Mouse (Mus musculus): ENCODE results near the gene Nfia. TPM values are rescaled to one million over a fixed set of nuclear protein-coding genes. Genes with fewer than 3 reads are reported as not detected.

The Nfia gene
- polyA plus RNA-seq, 1 experiment from 2014 or later = 27.6 TPM

DNA sequence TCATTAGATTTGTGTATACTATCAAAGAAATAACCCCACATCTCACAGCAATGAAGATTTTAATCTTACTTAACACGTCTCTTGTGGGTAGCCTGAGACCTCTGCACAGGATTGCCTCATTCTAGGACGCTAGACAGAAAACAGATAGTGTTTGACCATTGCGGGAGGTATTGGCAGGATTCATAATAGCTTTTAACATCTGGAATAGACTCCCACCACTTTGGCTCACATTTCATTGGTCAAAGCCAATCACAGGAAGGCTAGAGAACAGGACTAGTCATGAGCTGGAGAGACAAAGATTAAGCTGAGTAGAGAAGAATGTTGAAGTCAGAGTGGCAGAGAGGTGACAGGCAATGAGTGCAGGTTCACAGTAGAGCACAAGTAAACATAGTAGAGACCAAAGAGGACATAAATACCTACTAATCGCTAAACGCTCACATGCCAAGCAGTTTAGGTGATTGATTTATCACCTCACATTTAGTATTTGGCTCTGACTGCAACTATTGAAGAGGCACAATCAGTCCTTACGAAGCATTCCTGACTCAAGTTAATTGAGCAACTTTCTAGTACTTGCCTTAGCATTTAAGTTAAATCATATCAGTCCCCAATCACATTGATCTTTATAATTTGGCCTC lies 348.3 kb downstream of the Nfia start:
- Histone ChIP-seq H3K4me3 (ENCODE audit: low read depth, low read length) (no peak overlapping the region), H3K9ac (ENCODE audit: low read length) (no peak overlapping the region), H3K4me1 (ENCODE audit: control insufficient read depth, insufficient read depth, low read length) (peaks cover 9% of the 10 kb centered on the region), H3K36me3 (ENCODE audit: control insufficient read depth, insufficient read depth, low read length) (no peaks in the 10 kb centered on the region), H3K4me2 (ENCODE audit: low read depth, severe bottlenecking) (no peak overlapping the region), H3K27ac (replicated peaks; ENCODE audit: low read depth, low read length) (no peak overlapping the region), H3K9me3 (ENCODE audit: control insufficient read depth, low read length) (no peaks in the 10 kb centered on the region), H3K27me3 (ENCODE audit: control insufficient read depth, insufficient read depth, low read length) (no peaks in the 10 kb centered on the region)
- ATAC-seq (ENCODE audit: insufficient number of reproducible peaks, low FRiP score, low TSS enrichment, low read depth) (no peak), DNase-seq (ENCODE audit: low spot score) (no peak)
- 80% methylated on average over 6 of the region's 6 CpGs for WGBS

- Histone ChIP-seq H3K9me3 (ENCODE audit: control insufficient read depth, low read length) (no peaks in the 10 kb centered on the region), H3K36me3 (ENCODE audit: control insufficient read depth, insufficient read depth, low read length) (no peaks in the 10 kb centered on the region), H3K27me3 (ENCODE audit: control insufficient read depth, insufficient read depth, low read length) (no peaks in the 10 kb centered on the region), H3K4me2 (ENCODE audit: low read depth, severe bottlenecking) (no peak overlapping the region), H3K4me1 (ENCODE audit: control insufficient read depth, insufficient read depth, low read length) (no peaks in the 10 kb centered on the region), H3K4me3 (ENCODE audit: low read depth, low read length) (no peak overlapping the region), H3K9ac (ENCODE audit: low read length) (no peak overlapping the region), H3K27ac (replicated peaks; ENCODE audit: low read depth, low read length) (no peak overlapping the region)
- DNase-seq (ENCODE audit: low spot score) = peak; percentile 36
- 44% methylated on average over 11 of the region's 11 CpGs for WGBS
- no peak for ATAC-seq (ENCODE audit: insufficient number of reproducible peaks, low FRiP score, low TSS enrichment, low read depth)
Measured at GRCm38 (mm10) chr4:98126003-98126677, 353.6 kb downstream of the Nfia start.

- no peaks in the 10 kb centered on the region for H3K36me3 ChIP-seq (ENCODE audit: control insufficient read depth, insufficient read depth, low read length)
- 64% methylated on average over 2 of the region's 2 CpGs for WGBS
- H3K9ac ChIP-seq (ENCODE audit: low read length) = no peak overlapping the region
- no peak overlapping the region for H3K4me2 ChIP-seq (ENCODE audit: low read depth, severe bottlenecking)
- ATAC-seq (ENCODE audit: insufficient number of reproducible peaks, low FRiP score, low TSS enrichment, low read depth) (no peak), DNase-seq (ENCODE audit: low spot score) (no peak)
- H3K4me1 ChIP-seq (ENCODE audit: control insufficient read depth, insufficient read depth, low read length) = no peaks in the 10 kb centered on the region
- H3K9me3 ChIP-seq (ENCODE audit: control insufficient read depth, low read length) = no peaks in the 10 kb centered on the region
- H3K27ac ChIP-seq (replicated peaks; ENCODE audit: low read depth, low read length) = no peak overlapping the region
- no peak overlapping the region for H3K4me3 ChIP-seq (ENCODE audit: low read depth, low read length)
- H3K27me3 ChIP-seq (ENCODE audit: control insufficient read depth, insufficient read depth, low read length) = no peaks in the 10 kb centered on the region
Measured at GRCm38 (mm10) chr4:98130798-98131197, 358.3 kb downstream of the Nfia start.

DNA sequence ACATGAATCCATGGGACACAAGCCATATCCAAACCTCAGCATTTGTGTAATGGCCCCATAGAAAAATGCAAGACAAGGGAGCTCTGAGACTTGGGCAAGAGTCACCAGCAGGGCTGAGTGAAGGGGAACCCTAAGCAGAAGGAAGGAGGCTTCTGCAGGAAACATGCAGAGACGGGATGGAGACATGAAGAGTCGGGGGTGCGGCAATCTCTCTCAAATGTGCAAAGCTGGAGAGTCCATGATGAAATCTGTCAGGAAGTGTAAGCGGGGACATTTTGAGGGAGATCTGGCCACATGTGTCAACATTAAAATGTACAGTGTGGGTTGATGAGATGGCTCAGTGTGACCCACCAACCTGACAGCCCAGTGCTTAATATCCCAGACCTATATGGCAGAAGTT lies 361.5 kb downstream of the Nfia start:
- ATAC-seq (ENCODE audit: insufficient number of reproducible peaks, low FRiP score, low TSS enrichment, low read depth) (no peak), DNase-seq (ENCODE audit: low spot score) (no peak)
- no peaks in the 10 kb centered on the region for H3K4me1 ChIP-seq (ENCODE audit: control insufficient read depth, insufficient read depth, low read length)
- no peak overlapping the region for H3K4me2 ChIP-seq (ENCODE audit: low read depth, severe bottlenecking)
- no peaks in the 10 kb centered on the region for H3K36me3 ChIP-seq (ENCODE audit: control insufficient read depth, insufficient read depth, low read length)
- H3K27me3 ChIP-seq (ENCODE audit: control insufficient read depth, insufficient read depth, low read length) = no peaks in the 10 kb centered on the region
- H3K9me3 ChIP-seq (ENCODE audit: control insufficient read depth, low read length) = no peaks in the 10 kb centered on the region
- H3K9ac ChIP-seq (ENCODE audit: low read length) = no peak overlapping the region
- H3K27ac ChIP-seq (replicated peaks; ENCODE audit: low read depth, low read length) = no peak overlapping the region
- H3K4me3 ChIP-seq (ENCODE audit: low read depth, low read length) = no peak overlapping the region
- 92% methylated on average over 4 of the region's 4 CpGs for WGBS

DNA sequence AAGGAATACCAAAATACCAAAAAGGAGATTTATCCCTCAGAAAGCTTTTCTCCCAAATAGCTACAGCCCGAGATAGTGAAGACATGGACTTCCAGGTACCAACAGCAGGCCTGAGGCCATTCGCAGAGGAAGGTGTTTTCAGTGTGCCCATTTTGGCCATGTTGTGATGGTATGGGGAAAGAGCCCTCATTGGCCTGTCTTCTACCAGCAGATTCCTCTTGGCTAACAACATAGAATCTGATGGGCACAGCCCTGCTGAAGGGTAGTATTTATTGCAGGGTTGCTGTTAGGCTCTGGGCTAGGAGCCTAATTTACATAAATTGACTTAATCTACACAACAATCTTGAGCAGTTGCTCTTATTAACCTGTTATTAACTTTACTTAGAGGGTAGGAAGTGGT lies 363.5 kb downstream of the Nfia start:
- DNase-seq (ENCODE audit: low spot score) = no peak
- H3K27ac ChIP-seq (replicated peaks; ENCODE audit: low read depth, low read length) = no peak overlapping the region
- WGBS = 89% methylated on average over 2 of the region's 2 CpGs

DNA sequence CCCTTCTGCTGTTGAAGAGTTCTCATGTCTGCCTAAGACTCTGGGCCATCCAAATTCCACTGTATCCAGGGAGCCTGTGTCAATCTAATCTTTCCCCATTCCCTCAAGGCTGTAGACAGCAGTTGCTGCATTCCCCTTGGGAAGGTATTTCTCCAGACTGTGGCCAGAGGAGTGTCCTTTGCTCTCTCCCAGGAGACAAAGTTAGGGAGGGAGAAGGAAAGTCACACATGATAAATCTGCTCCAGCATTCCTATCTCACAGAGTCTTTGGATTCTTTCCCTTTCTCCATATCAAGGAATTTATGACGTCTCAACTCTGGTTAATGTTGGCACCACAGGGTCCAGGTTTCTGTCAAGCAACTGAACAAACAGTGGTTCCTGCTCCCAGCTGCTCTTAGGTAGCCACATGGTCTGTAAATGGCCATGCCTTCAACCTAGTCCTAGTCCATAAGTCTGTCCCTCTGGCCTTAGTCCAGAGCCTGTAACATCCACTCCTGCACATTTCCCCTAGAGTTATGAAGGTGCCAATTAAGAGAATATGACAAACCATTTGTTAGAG lies 370.4 kb downstream of the Nfia start:
- no peaks in the 10 kb centered on the region for H3K36me3 ChIP-seq (ENCODE audit: control insufficient read depth, insufficient read depth, low read length)
- ATAC-seq (ENCODE audit: insufficient number of reproducible peaks, low FRiP score, low TSS enrichment, low read depth) (no peak), DNase-seq (ENCODE audit: low spot score) (no peak)
- no peak overlapping the region for H3K9ac ChIP-seq (ENCODE audit: low read length)
- 74% methylated on average over 1 of the region's 1 CpGs for WGBS
- H3K4me2 ChIP-seq (ENCODE audit: low read depth, severe bottlenecking) = no peak overlapping the region
- no peaks in the 10 kb centered on the region for H3K9me3 ChIP-seq (ENCODE audit: control insufficient read depth, low read length)
- no peak overlapping the region for H3K4me3 ChIP-seq (ENCODE audit: low read depth, low read length)
- no peaks in the 10 kb centered on the region for H3K27me3 ChIP-seq (ENCODE audit: control insufficient read depth, insufficient read depth, low read length)
- H3K27ac ChIP-seq (replicated peaks; ENCODE audit: low read depth, low read length) = no peak overlapping the region
- no peaks in the 10 kb centered on the region for H3K4me1 ChIP-seq (ENCODE audit: control insufficient read depth, insufficient read depth, low read length)

More for the DNA sequence above, 363.5 kb downstream of the Nfia start:
- H3K4me3 ChIP-seq (ENCODE audit: low read depth, low read length) = no peak overlapping the region
- no peak overlapping the region for H3K9ac ChIP-seq (ENCODE audit: low read length)
- H3K27me3 ChIP-seq (ENCODE audit: control insufficient read depth, insufficient read depth, low read length) = no peaks in the 10 kb centered on the region
- ATAC-seq (ENCODE audit: insufficient number of reproducible peaks, low FRiP score, low TSS enrichment, low read depth) = no peak
- no peaks in the 10 kb centered on the region for H3K9me3 ChIP-seq (ENCODE audit: control insufficient read depth, low read length)
- H3K36me3 ChIP-seq (ENCODE audit: control insufficient read depth, insufficient read depth, low read length) = no peaks in the 10 kb centered on the region
- H3K4me2 ChIP-seq (ENCODE audit: low read depth, severe bottlenecking) = no peak overlapping the region
- H3K4me1 ChIP-seq (ENCODE audit: control insufficient read depth, insufficient read depth, low read length) = no peaks in the 10 kb centered on the region

GRCm38 (mm10) chr4:98150576-98150975 lies 378.0 kb downstream of the Nfia start:
- H3K9ac ChIP-seq (ENCODE audit: low read length) = no peak overlapping the region
- 90% methylated on average over 5 of the region's 5 CpGs for WGBS
- no peaks in the 10 kb centered on the region for H3K27me3 ChIP-seq (ENCODE audit: control insufficient read depth, insufficient read depth, low read length)
- no peaks in the 10 kb centered on the region for H3K9me3 ChIP-seq (ENCODE audit: control insufficient read depth, low read length)
- H3K4me3 ChIP-seq (ENCODE audit: low read depth, low read length) = no peak overlapping the region
- no peak overlapping the region for H3K4me2 ChIP-seq (ENCODE audit: low read depth, severe bottlenecking)
- no peaks in the 10 kb centered on the region for H3K36me3 ChIP-seq (ENCODE audit: control insufficient read depth, insufficient read depth, low read length)
- ATAC-seq (ENCODE audit: insufficient number of reproducible peaks, low FRiP score, low TSS enrichment, low read depth) (no peak), DNase-seq (ENCODE audit: low spot score) (no peak)
- H3K27ac ChIP-seq (replicated peaks; ENCODE audit: low read depth, low read length) = no peak overlapping the region
- H3K4me1 ChIP-seq (ENCODE audit: control insufficient read depth, insufficient read depth, low read length) = no peaks in the 10 kb centered on the region; the same call in 1 of the 2 replicates

- Histone ChIP-seq H3K4me3 (ENCODE audit: low read depth, low read length) (no peak overlapping the region), H3K27ac (replicated peaks; ENCODE audit: low read depth, low read length) (no peak overlapping the region), H3K4me1 (ENCODE audit: control insufficient read depth, insufficient read depth, low read length) (no peaks in the 10 kb centered on the region), H3K9ac (ENCODE audit: low read length) (no peak overlapping the region), H3K27me3 (ENCODE audit: control insufficient read depth, insufficient read depth, low read length) (no peaks in the 10 kb centered on the region), H3K4me2 (ENCODE audit: low read depth, severe bottlenecking) (no peak overlapping the region), H3K36me3 (ENCODE audit: control insufficient read depth, insufficient read depth, low read length) (no peaks in the 10 kb centered on the region), H3K9me3 (ENCODE audit: control insufficient read depth, low read length) (no peaks in the 10 kb centered on the region)
- no peak for DNase-seq (ENCODE audit: low spot score)
- ATAC-seq (ENCODE audit: insufficient number of reproducible peaks, low FRiP score, low TSS enrichment, low read depth) = no peak
- WGBS = 87% methylated on average over 3 of the region's 3 CpGs
Measured at GRCm38 (mm10) chr4:98157921-98158320, 385.4 kb downstream of the Nfia start.

Data from limb, embryonic 11.5 days (tissue).